Mouse (Mus musculus) Patski (cell line): Measurements from ENCODE around the gene B230104I21Rik. TPM values are rescaled to one million over a fixed set of nuclear protein-coding genes. Genes with fewer than 3 reads are reported as not detected.
A peak's percentile ranks its signal among the peaks of the same experiment; 100 is the strongest.

Source experiments
- ATAC-seq: fragments of 100-300 bp; one replicate; pipeline ENCODE4 v1.8.0; 2021
- CTCF ChIA-PET: fragments of 350-600 bp; sonication (Branson Sonifier 250); formaldehyde crosslinking; loops from one replicate; lab custom pipeline; 2022; ENCODE audit warnings: inconsistent platforms; lab: Charles Lee
- POLR2A ChIA-PET: fragments of 350-600 bp; sonication (Branson Sonifier 250); formaldehyde crosslinking; loops from one replicate; lab custom pipeline; 2022; ENCODE audit warnings: antibody characterized with exemption, inconsistent platforms; lab: Charles Lee
- DNase-seq: peaks from one replicate; pipeline ENCODE4 v3.0.0-alpha.2; 2011; ENCODE audit warnings: low read depth, low spot score
- H3K27me3 ChIP-seq: fragments of 371-371 bp; one replicate; pipeline ENCODE4 v1.5.1; 2021
- CTCF ChIP-seq: fragments of 100-300 bp; IDR thresholded peaks from one replicate; pipeline ENCODE4 v1.5.1; 2021
- in situ Hi-C: fragments of 300-500 bp; cut with MboI; formaldehyde crosslinking; loops from 3 replicates; pipeline ENCODE4 v1.11.1; 2018; ENCODE audit warnings: low pct_unique_long_range_greater_than_20kb, mixed read lengths
- polyA plus RNA-seq: library from polyadenylated mRNA; unstranded; gene quantifications from one replicate; pipeline ENCODE4 v1.2.3, GENCODE M21; 2021

Gene B230104I21Rik
- polyA plus RNA-seq = not detected

DNA sequence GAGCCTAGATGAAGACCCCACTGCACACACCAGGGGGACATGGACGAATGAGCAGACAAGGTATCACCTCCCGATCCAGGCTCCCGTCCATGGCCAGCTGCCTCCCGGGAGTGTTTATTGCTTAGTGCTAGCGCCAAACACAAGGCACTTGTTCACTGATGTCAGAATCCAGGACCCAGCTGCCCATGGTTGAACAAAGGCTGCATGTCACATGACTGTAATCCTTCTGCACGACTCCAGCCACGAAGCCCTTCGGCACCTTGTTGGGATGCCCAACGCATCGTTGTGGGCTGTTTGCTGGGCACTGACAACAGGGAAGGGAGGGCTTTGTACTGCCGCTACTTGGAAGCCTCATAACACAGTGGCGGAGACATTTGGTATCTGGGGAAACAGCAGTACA, at the start of gene B230104I21Rik:
Gene B230104I21Rik, plus strand, starts transcription at position 367 of the 400 bp plus-strand sequence.
- ATAC-seq (no peak), DNase-seq (no peak)
- ChIA-PET CTCF (no interaction called here), POLR2A (no interaction called here)
- TF ChIP-seq CTCF = no peak
- in situ Hi-C loops = no loop called here
- H3K27me3 ChIP-seq = peaks cover 40% of the 10 kb centered on the region

DNA sequence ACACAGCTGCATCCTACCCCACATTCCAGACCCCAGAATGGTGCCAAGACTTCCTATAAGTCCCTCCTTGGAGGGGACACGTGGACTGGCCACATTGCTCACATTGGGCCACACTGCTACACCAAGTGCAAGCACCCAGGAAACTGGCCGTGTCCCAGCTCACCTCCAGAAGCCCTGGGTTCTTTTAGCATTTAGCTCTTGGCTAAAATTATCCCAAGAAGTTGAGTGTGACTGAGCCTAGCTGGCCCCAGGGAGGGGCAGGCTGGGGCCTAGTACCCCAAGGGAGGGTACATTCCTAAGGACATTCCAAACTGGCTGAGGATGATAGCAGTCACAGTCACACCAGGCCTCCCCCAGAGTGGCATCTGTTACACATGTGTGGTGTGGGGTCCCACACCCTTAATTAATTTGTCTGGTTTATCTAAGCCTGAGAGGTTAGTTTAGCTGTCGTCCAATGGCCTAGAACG, 42.2 kb upstream of the B230104I21Rik start:
- peak; percentile 52 for ATAC-seq
- CTCF ChIA-PET = no interaction called here
- no peaks in the 10 kb centered on the region for H3K27me3 ChIP-seq
- POLR2A ChIA-PET = no interaction called here
- TF ChIP-seq CTCF = no peak
- in situ Hi-C loops = loop anchor here (25.0 kb wide), 1 partner anchor 256 kb away; the partner anchor contains the start of genes Ccdc27 and Smim1
- peak; percentile 22 for DNase-seq

DNA sequence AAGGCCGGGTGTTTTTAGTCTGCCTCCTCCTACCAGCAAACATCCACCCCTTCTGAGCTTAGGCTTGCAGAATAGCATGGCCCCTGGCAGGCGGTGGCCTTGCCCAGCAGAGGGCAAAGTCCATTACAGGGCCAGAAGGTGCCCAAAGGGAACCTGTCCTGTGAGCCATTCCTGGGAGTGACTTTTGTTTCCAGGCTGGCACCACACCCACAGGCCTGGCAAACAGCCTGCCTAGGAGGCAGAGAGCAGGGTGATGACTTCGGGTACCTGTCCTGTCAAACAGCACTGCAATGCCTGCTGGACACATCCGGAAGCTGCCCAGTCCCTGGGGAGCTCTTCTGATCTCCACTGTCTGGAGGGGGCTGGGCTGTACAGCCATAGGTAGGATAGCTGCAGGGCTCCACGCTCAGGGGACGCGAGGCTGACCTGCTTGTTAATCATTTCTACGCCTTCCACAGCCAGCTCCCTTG, 41.6 kb upstream of the B230104I21Rik start:
- in situ Hi-C loops = loop anchor here (25.0 kb wide), 1 partner anchor 257 kb away; the partner anchor contains the start of genes Ccdc27 and Smim1
- TF ChIP-seq CTCF = no peak
- POLR2A ChIA-PET = interaction anchor here (0.8 kb wide), 1 partner anchor 17 kb away, joined by 4 read pairs; no protein-coding TSS in a partner anchor
- DNase-seq = no peak
- peak; percentile 31 for ATAC-seq
- CTCF ChIA-PET = no interaction called here
- H3K27me3 ChIP-seq = no peaks in the 10 kb centered on the region

DNA sequence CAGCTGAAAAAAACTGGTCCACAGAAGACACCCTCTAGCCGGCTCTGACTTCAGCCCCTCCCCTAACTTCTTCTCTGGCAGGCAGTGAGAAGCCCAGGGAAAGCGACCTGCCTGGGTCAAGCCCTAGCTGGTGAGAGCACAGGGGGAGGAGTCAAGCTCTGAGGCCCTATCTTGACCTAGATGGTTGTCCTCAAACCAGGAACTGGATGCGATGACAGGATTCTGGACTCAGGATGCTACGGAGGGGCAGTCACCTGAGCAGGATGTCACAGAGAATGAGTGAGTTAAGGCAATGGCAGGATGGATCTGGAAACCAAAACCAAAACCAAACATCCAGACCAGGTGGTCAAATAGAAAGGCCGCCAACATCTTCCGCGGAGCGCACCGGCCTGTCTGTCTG, 38.2 kb upstream of the B230104I21Rik start:
- DNase-seq (no peak), ATAC-seq (no peak)
- no peaks in the 10 kb centered on the region for H3K27me3 ChIP-seq
- in situ Hi-C loops = loop anchor here (25.0 kb wide), 1 partner anchor 260 kb away; the partner anchor contains the start of genes Ccdc27 and Smim1
- no peak for TF ChIP-seq CTCF
- CTCF ChIA-PET = no interaction called here
- POLR2A ChIA-PET = no interaction called here

DNA sequence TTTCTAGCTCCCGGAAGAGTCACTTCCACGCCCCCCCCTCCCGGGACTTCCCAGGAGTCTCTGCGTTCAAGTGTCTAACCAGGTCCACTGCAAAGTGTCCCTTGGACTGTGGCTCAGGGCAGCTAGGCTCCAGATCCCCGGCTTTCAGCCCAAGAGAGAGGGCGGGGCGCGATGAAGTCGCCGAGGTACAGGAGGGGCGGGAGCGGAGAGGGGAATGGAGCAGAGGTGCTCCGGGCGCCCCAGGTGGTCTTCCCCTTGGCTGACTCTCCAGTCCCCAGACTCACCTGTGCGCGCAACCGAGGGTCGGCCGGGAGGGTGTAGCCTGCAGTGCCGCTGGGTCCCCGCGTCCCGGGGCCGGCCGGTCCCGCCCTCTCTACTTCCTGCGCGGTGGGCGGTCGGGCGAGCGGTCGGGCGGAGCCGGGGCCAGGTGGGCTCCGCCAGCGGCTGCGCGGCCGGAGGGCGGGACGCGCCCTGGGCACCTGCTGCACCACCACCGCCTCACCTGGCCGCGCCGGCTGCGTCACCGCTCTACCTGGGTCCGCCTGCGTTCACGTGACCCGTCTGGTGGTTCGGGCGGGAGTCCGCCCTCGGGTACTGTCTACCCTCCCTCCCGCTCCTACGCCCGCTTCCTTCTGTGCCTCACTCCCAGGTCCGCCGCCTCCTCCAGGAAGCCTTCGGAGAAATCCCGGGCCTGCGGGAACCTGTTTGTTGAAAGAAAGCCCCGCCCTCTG, 36.2 kb upstream of the B230104I21Rik start:
- DNase-seq = no peak
- ChIA-PET CTCF (no interaction called here), POLR2A (no interaction called here)
- in situ Hi-C loops = loop anchor here (25.0 kb wide), 1 partner anchor 262 kb away; the partner anchor contains the start of genes Ccdc27 and Smim1
- H3K27me3 ChIP-seq = no peaks in the 10 kb centered on the region
- TF ChIP-seq CTCF = no peak
- no peak for ATAC-seq

DNA sequence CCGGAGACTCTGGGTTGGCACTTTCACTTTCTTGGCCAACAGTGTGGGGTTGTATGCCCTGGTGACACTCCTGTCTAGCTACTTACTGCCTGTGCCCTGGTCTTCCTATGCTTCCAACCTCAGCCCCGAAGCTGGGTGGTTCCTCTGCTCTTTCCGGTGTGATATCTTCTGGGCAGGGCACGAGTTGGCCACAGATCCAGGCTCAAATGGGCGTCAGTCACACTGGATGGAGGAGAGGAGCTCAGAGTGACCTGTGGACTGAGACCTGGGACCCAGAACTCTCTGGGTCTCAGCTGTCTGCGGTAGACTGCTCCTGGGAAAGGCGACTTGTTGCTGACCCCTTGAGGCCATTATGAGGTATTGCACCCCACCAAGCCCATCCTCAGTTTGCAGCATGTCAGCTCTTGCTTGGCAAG, 34.5 kb upstream of the B230104I21Rik start, which contains the start of gene Arhgef16:
Gene Arhgef16, minus strand, starts transcription at position 211 of the 416 bp plus-strand sequence.
- ATAC-seq (peak; percentile 69), DNase-seq (no peak)
- TF ChIP-seq CTCF = no peak
- ChIA-PET POLR2A (interaction anchor here (0.6 kb wide), 1 partner anchor 94 kb away, joined by 3 read pairs; no protein-coding TSS in a partner anchor), CTCF (interaction anchor here (0.9 to 2.7 kb wide), 6 partner anchors 8 to 138 kb away, joined by 3 to 18 read pairs (median 4); no protein-coding TSS in a partner anchor)
- H3K27me3 ChIP-seq = no peaks in the 10 kb centered on the region
- in situ Hi-C loops = no loop called here

DNA sequence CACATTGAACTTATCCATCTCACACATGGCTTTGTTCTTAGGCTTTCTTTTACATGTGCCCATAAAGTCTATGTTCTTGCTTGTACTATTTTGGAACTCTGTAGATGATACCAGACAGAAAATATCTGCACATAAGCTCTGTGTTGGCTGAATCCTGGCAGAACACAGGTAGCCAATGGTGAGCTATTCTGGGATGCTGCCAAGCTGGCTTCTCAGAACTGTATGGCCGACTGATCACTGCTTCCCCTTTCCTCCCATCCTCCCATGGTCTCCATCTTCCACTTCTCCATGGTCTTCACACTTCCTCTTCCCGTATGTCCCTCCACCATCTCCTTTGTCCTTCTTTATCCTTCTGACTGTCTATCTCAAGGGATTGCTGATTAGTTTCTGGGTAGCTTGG, 26.8 kb upstream of the B230104I21Rik start:
- no peak for TF ChIP-seq CTCF
- DNase-seq (no peak), ATAC-seq (no peak)
- ChIA-PET POLR2A (no interaction called here), CTCF (interaction anchor here (1.1 kb wide), 1 partner anchor 8 kb away, joined by 3 read pairs; the partner anchor contains the start of gene Arhgef16)
- peaks cover 4% of the 10 kb centered on the region for H3K27me3 ChIP-seq
- in situ Hi-C loops = no loop called here

DNA sequence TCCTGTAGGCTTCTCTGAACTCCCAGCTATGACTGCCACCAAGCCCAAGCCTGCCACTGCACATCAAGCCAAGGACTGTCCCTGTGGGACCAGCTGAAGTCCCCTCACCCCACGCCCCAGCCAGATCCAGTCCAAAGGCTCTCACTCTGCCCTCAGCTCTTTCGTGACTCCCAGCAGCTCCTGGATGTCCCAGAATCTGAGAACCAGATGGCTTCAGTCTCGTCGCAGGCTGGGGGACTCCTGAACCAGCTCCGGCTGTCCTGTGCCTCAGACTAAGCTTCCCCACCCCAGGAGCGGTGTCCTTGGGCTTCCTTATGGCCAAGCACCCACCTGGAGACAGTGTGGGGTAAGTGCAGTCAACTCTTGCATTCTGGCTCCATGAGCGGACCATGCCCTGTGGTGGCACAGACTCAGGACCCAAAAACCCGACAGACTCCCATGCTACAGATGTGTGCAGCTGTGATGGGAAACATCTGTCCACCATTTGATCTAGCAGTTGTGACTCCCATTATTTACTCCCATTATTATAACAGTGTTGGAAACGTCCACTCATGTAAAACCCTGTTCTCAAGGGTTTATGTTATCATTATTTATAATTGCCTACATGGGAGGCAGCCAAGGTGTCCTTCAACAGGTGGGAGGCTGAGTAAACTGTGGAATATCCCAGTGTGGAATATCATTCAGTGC, 25.2 kb upstream of the B230104I21Rik start:
- CTCF ChIA-PET = no interaction called here
- TF ChIP-seq CTCF = no peak
- peaks cover 4% of the 10 kb centered on the region for H3K27me3 ChIP-seq
- DNase-seq (no peak), ATAC-seq (no peak)
- in situ Hi-C loops = loop anchor here (10.0 kb wide), 1 partner anchor 364 kb away; no protein-coding TSS in a partner anchor
- POLR2A ChIA-PET = no interaction called here

DNA sequence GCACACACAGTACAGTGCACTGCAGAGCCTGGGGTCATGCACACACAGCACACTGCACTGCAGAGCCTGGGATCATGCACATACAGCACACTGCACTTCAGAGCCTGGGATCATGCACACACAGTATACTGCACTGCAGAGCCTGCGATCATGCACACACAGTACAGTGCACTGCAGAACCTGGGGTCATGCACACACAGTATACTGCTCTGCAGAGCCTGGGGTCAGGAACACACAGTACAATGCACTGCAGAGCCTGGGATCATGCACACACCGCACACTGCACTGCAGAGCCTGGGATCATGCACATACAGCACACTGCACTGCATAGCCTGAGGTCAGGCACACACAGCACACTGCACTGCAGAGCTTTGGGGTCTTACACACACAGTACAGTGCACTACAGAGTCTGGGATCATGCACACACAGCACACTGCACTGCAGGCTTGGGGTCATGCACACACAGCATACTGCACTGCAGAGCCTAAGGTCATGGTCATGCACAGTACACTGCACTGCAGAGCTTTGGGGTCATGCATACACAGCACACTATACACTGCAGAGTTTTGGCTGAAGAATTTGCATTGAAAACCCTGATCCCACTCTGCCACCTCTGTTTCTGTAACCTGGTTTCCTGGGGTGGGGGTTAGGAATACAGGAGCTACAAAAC, 23.6 kb upstream of the B230104I21Rik start:
- ATAC-seq = no peak

More for the DNA sequence above, 23.6 kb upstream of the B230104I21Rik start:
- ChIA-PET POLR2A (no interaction called here), CTCF (no interaction called here)
- in situ Hi-C loops = loop anchor here (10.0 kb wide), 1 partner anchor 363 kb away; no protein-coding TSS in a partner anchor
- no peak for DNase-seq
- no peak for TF ChIP-seq CTCF
- H3K27me3 ChIP-seq = peaks cover 8% of the 10 kb centered on the region
